Mouse (Mus musculus) kidney, adult 9 months (tissue): Measurements from ENCODE around the gene R3hdm2.

Experiments used
- DNase-seq: peaks from one replicate; pipeline ENCODE4 v3.0.0; 2022

R3hdm2 gene

DNA sequence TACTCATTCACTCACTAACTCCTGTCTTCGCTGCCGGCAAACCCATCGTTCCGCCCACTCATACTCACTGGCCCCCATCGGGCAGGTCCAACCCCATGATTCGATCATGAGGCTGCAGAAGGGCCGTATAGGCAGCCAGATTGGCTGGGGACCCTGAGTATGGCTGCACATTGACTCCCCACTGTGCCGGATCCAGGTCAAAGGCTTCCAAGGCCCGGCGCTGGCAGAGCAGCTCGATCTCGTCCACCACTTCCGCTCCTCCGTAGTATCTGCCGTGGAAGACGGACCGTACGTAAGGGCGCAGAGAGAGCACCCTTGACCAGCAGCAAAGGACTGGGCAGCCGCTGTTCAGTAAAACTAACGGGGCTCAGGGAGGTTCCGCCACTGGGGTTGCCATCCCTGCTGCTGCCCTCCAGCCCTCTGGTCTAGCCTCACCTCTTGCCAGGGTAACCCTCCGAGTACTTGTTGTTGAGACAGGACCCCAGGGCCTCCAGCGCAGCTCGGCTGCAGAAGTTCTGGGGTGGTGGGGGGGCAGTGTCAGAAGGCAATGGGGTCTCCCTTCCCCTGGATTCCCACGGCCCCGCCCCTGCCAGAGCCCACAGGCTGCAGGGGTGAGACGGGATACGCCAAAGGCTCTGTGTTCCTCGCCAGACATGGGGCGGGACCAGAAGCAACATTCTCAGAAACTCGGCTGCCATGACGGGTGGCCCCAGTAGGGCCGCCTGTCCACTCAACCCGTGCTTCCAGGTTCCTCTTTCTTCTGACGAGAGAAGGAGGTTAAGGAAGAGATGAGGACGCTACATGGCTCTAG lies 140.0 kb downstream of the R3hdm2 start:
- DNase-seq, result no peak

GRCm38 (mm10) chr10:127520714-127521357 lies 140.7 kb downstream of the R3hdm2 start:
- peak; percentile 91 for DNase-seq

GRCm38 (mm10) chr10:127521611-127522080 lies 141.5 kb downstream of the R3hdm2 start:
- DNase-seq, result no peak

- peak; percentile 92 for DNase-seq
Observed at GRCm38 (mm10) chr10:127522088-127522581, 142.0 kb downstream of the R3hdm2 start, which contains the start of gene Shmt2. TSS of gene Shmt2 (minus strand) at chr10:127522444.

DNA sequence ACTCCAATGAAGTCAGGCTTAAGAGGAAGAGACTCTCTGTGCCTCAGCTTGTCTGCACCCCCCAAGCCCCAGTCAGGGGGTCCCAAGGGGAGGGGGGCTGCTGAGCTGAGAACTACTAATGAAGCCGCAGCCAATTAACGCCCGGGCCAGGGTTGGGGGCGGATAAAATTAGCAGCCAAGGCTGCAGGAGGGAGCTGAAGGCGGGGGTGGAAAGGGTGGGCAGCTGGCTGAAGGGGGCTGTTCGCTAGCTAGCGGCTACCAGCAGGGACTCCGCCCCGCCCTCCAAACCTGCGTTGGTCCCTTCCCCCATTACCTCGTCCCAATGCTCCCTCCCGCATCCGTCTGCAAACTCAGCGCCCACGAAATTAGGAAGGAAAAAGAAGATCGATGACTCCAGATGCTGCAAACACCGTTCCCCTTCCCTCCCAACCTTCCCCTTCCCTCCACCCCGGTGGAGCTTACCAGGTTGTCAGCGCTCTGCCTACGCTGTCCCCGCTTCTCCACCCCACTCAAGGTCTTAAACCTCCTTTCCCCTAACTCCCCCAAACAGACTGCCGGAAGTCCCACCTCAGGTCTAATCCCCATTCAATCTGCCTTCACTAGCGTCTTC lies 144.6 kb downstream of the R3hdm2 start:
- DNase-seq, result no peak

DNA sequence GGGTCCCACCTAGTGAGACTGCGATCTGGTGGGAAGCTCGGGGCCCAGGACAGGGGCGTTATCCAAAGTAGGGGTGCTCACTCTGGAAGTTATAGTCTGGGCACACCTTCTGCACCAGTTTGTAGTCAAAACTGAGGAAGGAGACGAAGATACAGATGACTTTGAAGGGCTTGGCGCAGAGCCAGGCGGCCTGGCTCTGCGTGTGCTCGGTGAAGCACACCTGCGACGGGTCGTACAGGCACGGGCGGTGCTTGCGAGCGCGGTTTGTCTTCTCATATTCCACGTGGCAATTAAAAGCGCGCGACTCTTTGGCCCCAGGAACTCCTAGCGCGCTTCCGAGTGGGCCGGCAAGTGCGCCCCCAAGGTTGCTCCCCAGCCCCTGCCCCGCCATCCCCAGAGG lies 145.9 kb downstream of the R3hdm2 start:
- DNase-seq, result no peak

- peak; percentile 70 for DNase-seq
Observed at GRCm38 (mm10) chr10:127526681-127527080, 146.6 kb downstream of the R3hdm2 start.

GRCm38 (mm10) chr10:127527481-127527880 lies 147.4 kb downstream of the R3hdm2 start:
- DNase-seq, result no peak

DNA sequence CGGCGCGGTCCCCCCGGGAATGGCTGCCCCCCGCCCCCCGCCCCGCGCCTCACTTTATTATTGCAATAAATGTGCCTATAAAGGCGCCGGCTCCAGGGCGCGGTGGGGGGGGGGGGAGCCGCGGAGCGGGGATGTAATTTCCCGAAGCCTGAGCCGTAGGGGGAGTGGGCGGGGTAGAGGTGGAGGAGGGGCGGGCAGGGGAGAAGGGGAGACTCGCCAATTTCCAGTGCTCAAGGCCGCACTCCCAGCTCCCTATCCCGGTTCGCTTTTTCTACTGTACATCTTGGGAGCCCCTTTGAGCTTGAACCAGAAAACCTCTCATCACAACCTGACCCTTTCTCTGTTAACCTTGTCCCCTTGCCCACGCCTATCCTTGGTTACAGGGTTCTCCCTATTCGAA lies 150.8 kb downstream of the R3hdm2 start:
- no peak for DNase-seq

DNA sequence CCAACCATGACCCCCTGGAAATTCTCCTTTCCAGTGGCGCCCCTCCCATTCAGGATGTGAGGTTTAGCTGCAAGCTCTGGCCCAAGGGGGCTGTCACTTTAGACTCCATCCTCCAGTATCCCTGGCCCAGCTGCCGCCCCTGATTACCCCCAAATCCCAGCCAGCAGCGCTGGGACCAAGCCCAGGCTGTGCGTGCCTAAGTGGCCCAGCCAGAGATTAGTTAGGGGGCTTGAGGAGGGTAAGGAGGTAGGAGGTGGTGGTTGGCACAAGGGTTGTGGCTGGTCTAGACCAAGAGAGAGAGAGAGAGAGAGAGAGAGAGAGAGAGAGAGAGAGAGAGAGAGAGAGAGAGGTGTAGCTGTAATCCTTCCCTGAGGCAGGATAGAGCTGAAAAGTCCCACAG lies 151.4 kb downstream of the R3hdm2 start:
- DNase-seq, result no peak

- peak; percentile 56 for DNase-seq
Observed at GRCm38 (mm10) chr10:127534036-127534928, 154.2 kb downstream of the R3hdm2 start, which contains the start of gene Nxph4. TSS of gene Nxph4 (minus strand) at chr10:127534559.

- DNase-seq, result no peak
Observed at GRCm38 (mm10) chr10:127534929-127535384, 154.8 kb downstream of the R3hdm2 start.

DNA sequence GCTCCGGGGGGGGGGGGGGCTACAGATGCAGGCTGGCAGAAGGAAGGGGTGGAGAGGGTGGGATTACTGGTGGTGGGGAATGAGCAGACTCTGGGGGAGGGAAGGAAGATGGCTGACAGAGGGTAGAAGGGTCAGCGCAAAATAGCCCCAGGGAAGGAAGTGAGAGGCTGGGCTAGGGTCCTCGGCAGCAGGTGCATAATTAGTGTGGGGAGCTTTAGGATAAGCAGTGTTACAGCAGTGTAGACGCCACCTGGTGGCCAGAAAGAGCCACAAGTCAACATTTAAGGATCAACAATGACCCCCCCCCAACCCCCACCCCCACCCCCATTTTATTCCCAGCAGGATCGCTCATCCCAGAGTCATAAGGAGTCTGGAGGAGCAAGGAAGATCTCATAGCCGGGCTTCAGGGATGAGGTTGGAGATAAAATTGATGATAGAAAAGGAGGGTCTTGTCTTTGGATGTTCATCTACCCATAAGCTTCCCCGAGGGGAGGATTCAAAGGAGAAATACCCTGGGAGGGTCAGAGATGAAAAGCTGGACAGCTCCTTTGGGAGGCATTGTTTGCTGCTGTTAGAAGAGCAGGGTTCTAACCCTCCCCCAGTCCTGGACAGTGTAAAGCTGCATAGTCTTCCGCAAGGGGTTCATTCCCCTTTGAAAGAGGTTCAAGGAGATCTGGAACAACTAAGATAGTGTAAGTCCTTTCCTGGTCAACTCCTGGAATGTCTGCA lies 156.6 kb downstream of the R3hdm2 start:
- peak; percentile 53 for DNase-seq

GRCm38 (mm10) chr10:127537854-127538583 lies 157.9 kb downstream of the R3hdm2 start:
- peak; percentile 90 for DNase-seq

- no peak for DNase-seq
Observed at GRCm38 (mm10) chr10:127541510-127541909, 161.4 kb downstream of the R3hdm2 start.

- DNase-seq, result no peak
Observed at GRCm38 (mm10) chr10:127542084-127542483, 162.0 kb downstream of the R3hdm2 start.

GRCm38 (mm10) chr10:127542720-127543119 lies 162.6 kb downstream of the R3hdm2 start:
- no peak for DNase-seq

- DNase-seq, result no peak
Observed at GRCm38 (mm10) chr10:127543916-127544315, 163.8 kb downstream of the R3hdm2 start.

- DNase-seq, result no peak
Observed at GRCm38 (mm10) chr10:127544375-127544774, 164.2 kb downstream of the R3hdm2 start.

GRCm38 (mm10) chr10:127546505-127546904 lies 166.4 kb downstream of the R3hdm2 start:
- no peak for DNase-seq

- DNase-seq, result no peak
Observed at GRCm38 (mm10) chr10:127548236-127548635, 168.1 kb downstream of the R3hdm2 start.
